Mouse (Mus musculus) C2C12 (cell line): Measurements from ENCODE around the gene Arl15.

ENCODE experiments used
- CEBPB ChIP-seq: IDR thresholded peaks from one replicate; pipeline ENCODE4 v1.6.1; 2011; ENCODE audit warnings: low read depth, mild to moderate bottlenecking, control low read depth, moderate library complexity
- CTCF ChIP-seq: IDR thresholded peaks from one replicate; pipeline ENCODE4 v1.5.1; 2011; ENCODE audit not compliant: control insufficient read depth, insufficient read depth, insufficient read length

DNA sequence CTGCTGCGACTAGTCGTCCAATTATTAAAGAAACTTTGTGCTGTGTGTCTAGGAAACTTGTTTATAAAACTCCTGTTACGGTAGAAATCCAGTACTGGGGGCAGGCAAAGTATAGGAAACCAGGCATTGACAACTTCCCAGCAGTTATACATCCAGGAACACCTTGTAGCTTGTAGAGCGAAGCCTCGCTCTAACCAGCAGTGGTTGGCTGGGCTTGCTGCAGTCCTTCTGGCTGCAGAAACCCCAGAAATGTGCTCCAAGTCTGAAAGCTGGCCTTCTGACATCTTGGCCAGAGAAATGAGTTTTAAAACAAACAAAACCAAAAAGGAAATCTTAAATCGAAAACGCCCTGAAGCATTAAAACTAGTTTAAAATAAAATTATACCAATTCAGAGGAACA, 229.2 kb downstream of the Arl15 start:
- TF ChIP-seq CTCF (no peak), CEBPB (no peak)
